In the genomic region with DNA sequence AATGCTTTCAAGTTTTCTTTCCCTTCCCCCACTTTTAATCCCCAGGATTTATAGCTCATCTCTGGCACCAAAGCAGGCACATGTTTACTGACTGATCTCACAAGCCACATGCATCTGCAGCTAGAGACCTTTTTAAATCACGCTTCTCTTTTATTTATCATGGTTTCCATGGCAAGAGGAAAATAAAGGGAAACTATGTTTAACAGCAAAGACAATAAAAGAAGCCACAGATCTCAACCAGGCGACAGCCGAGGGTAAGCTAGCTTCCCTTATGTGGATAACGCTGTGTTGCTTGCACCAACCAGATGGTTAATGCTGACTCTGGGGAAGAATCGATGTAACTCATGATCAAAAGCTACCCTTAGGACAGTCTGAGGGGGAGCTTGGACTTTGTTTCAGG, we compare ENCODE assay signal across 14 mouse cellular contexts.
DNase-seq lines count a peak whose midpoint lies in the region; ATAC-seq and TF ChIP-seq lines count a peak whose summit lies in the region.
"Had no signal": no experiment of that assay in that cellular context is flagged by ENCODE, and none has a peak within 500 bp of the region (broad histone marks: within the 10 kb centered on the region; RNA-seq: fewer than 3 reads in every experiment).

No protein-coding gene starts in this region.

- no peaks in the 10 kb centered on the region for H3K4me1 ChIP-seq in embryonic facial prominence, embryonic 14.5 days (ENCODE audit: control insufficient read depth, insufficient read depth, low read length)
- no peaks in the 10 kb centered on the region for H3K4me1 ChIP-seq in embryonic facial prominence, embryonic 10.5 days
- no peaks in the 10 kb centered on the region for H3K4me1 ChIP-seq in stomach, embryonic 16.5 days (ENCODE audit: control insufficient read depth, insufficient read depth, low read length)
- no peaks in the 10 kb centered on the region for H3K4me1 ChIP-seq in stomach, postnatal 0 days (replicated peaks; ENCODE audit: control insufficient read depth, insufficient read depth)
- peaks cover 11% of the 10 kb centered on the region for H3K4me1 ChIP-seq in hindbrain, embryonic 10.5 days (replicated peaks)

- H3K27ac ChIP-seq in embryonic facial prominence, embryonic 14.5 days (replicated peaks; ENCODE audit: low read depth, low read length): no peak overlapping the region
- no peak overlapping the region for H3K27ac ChIP-seq in embryonic facial prominence, embryonic 10.5 days (replicated peaks)
- no peak overlapping the region; the same call in 1 of the 2 replicates for H3K27ac ChIP-seq in stomach, embryonic 16.5 days (ENCODE audit: low read length)
- no peak overlapping the region for H3K27ac ChIP-seq in stomach, postnatal 0 days (replicated peaks)
- no peak overlapping the region for H3K27ac ChIP-seq in gastrocnemius, adult 2 months
- H3K27ac ChIP-seq in hindbrain, embryonic 10.5 days: no peak overlapping the region
- H3K27ac ChIP-seq: forebrain, embryonic 10.5 days; liver, embryonic 14.5 days had no signal

- H3K27me3 ChIP-seq in embryonic facial prominence, embryonic 14.5 days (replicated peaks; ENCODE audit: control insufficient read depth, insufficient read depth, low read length): no peaks in the 10 kb centered on the region
- H3K27me3 ChIP-seq in embryonic facial prominence, embryonic 10.5 days (replicated peaks; ENCODE audit: low read depth, poor library complexity, severe bottlenecking): no peaks in the 10 kb centered on the region
- no peaks in the 10 kb centered on the region for H3K27me3 ChIP-seq in stomach, embryonic 16.5 days (ENCODE audit: control insufficient read depth, insufficient read depth, low read length)
- no peaks in the 10 kb centered on the region for H3K27me3 ChIP-seq in stomach, postnatal 0 days (ENCODE audit: control insufficient read depth, insufficient read depth, low read length)
- H3K27me3 ChIP-seq in hindbrain, embryonic 10.5 days (ENCODE audit: insufficient read depth, poor library complexity, severe bottlenecking): no peaks in the 10 kb centered on the region

- H3K36me3 ChIP-seq in embryonic facial prominence, embryonic 14.5 days (ENCODE audit: control insufficient read depth, insufficient read depth, low read length): no peaks in the 10 kb centered on the region
- no peaks in the 10 kb centered on the region for H3K36me3 ChIP-seq in embryonic facial prominence, embryonic 10.5 days (replicated peaks)
- H3K36me3 ChIP-seq in stomach, embryonic 16.5 days (ENCODE audit: control insufficient read depth, insufficient read depth, low read length): no peaks in the 10 kb centered on the region
- H3K36me3 ChIP-seq in stomach, postnatal 0 days (ENCODE audit: control insufficient read depth, insufficient read depth, low read length): no peaks in the 10 kb centered on the region
- H3K36me3 ChIP-seq in hindbrain, embryonic 10.5 days: no peaks in the 10 kb centered on the region
- H3K36me3 ChIP-seq: forebrain, embryonic 10.5 days had no signal

- 38% methylated on average over 5 of the region's 5 CpGs for WGBS in embryonic facial prominence, embryonic 14.5 days
- WGBS in embryonic facial prominence, embryonic 10.5 days: 72% methylated on average over 5 of the region's 5 CpGs
- WGBS in stomach, embryonic 16.5 days: 40% methylated on average over 5 of the region's 5 CpGs
- 24% methylated on average over 5 of the region's 5 CpGs for WGBS in stomach, postnatal 0 days
- 37% methylated on average over 5 of the region's 5 CpGs for WGBS in hindbrain, embryonic 10.5 days

- ATAC-seq in embryonic facial prominence, embryonic 14.5 days (ENCODE audit: low read depth): no peak
- 0 out of 2 replicates have a peak, but pooled peaks have one; percentile 44 for ATAC-seq in stomach, embryonic 16.5 days (ENCODE audit: insufficient read depth, low FRiP score)
- no peak; the same call in 1 of the 2 replicates for ATAC-seq in stomach, postnatal 0 days (ENCODE audit: low FRiP score, low TSS enrichment)
- peak; percentile 45; the same call in 1 of the 2 replicates for ATAC-seq in megakaryocyte, adult 5-6 weeks (ENCODE audit: poor library complexity, severe bottlenecking)
- no peak for ATAC-seq in erythroid progenitor cell, adult 5-6 weeks (replicated peaks; ENCODE audit: low FRiP score, poor library complexity, severe bottlenecking)

- peak; percentile 54 for DNase-seq in embryonic facial prominence, embryonic 14.5 days (ENCODE audit: low spot score)
- DNase-seq in embryonic facial prominence, embryonic 10.5 days (ENCODE audit: low spot score): no peak
- DNase-seq in stomach, postnatal 0 days (ENCODE audit: low spot score): no peak
- DNase-seq in gastrocnemius, adult 2 months: no peak
- DNase-seq in hindbrain, embryonic 10.5 days (ENCODE audit: low spot score): no peak
- DNase-seq: adrenal gland, postnatal 36 days; cerebellum, adult 9-11 months; heart, postnatal 36 days; thymus, postnatal 25 days had no signal

- H3K4me2 ChIP-seq in embryonic facial prominence, embryonic 14.5 days (ENCODE audit: low read depth, low read length): no peak overlapping the region
- no peak overlapping the region for H3K4me2 ChIP-seq in stomach, embryonic 16.5 days (ENCODE audit: low read depth, low read length)
- no peak overlapping the region for H3K4me2 ChIP-seq in stomach, postnatal 0 days (replicated peaks; ENCODE audit: low read depth)

- no peak overlapping the region for H3K9ac ChIP-seq in embryonic facial prominence, embryonic 14.5 days (ENCODE audit: low read depth, low read length)
- no peak overlapping the region for H3K9ac ChIP-seq in stomach, embryonic 16.5 days (ENCODE audit: low read length)
- no peak overlapping the region for H3K9ac ChIP-seq in stomach, postnatal 0 days (ENCODE audit: low read length)
- H3K9ac ChIP-seq: liver, embryonic 14.5 days had no signal

- H3K4me3 ChIP-seq in embryonic facial prominence, embryonic 14.5 days (ENCODE audit: low read depth, low read length): no peak overlapping the region
- no peak overlapping the region for H3K4me3 ChIP-seq in embryonic facial prominence, embryonic 10.5 days
- no peak overlapping the region for H3K4me3 ChIP-seq in stomach, embryonic 16.5 days (replicated peaks; ENCODE audit: low read length)
- no peak overlapping the region for H3K4me3 ChIP-seq in stomach, postnatal 0 days (ENCODE audit: low read depth, low read length)
- H3K4me3 ChIP-seq in gastrocnemius, adult 2 months: no peak overlapping the region
- H3K4me3 ChIP-seq in hindbrain, embryonic 10.5 days: no peak overlapping the region
- H3K4me3 ChIP-seq: forebrain, embryonic 10.5 days had no signal

- no peak for TF ChIP-seq CTCF in stomach, postnatal 0 days (IDR thresholded peaks at IDR 0.05; ENCODE audit: low read depth)
- TF ChIP-seq CTCF in gastrocnemius, adult 2 months (IDR thresholded peaks at IDR 0.05): no peak

- no peaks in the 10 kb centered on the region for H3K9me3 ChIP-seq in embryonic facial prominence, embryonic 14.5 days (ENCODE audit: control insufficient read depth, low read length)
- H3K9me3 ChIP-seq in embryonic facial prominence, embryonic 10.5 days: no peaks in the 10 kb centered on the region
- H3K9me3 ChIP-seq in stomach, embryonic 16.5 days (replicated peaks; ENCODE audit: control insufficient read depth, low read length): no peaks in the 10 kb centered on the region
- H3K9me3 ChIP-seq in stomach, postnatal 0 days (ENCODE audit: control insufficient read depth, low read length): no peaks in the 10 kb centered on the region
- H3K9me3 ChIP-seq in hindbrain, embryonic 10.5 days: no peaks in the 10 kb centered on the region
- H3K9me3 ChIP-seq: forebrain, embryonic 10.5 days had no signal

- TF ChIP-seq EP300 in stomach, postnatal 0 days (optimal IDR thresholded peaks at IDR 0.05): no peak

- intact Hi-C loops in gastrocnemius, adult 2 months (cut with DNase I): no loop called here

Comparison
In these comparisons a context has a peak if more than half of its experiments do, and no peak if none do; other contexts are left out.
1. ATAC-seq: peak in stomach, embryonic 16.5 days (single experiment) and megakaryocyte, adult 5-6 weeks (single experiment); none in embryonic facial prominence, embryonic 14.5 days (single experiment), stomach, postnatal 0 days (single experiment) and erythroid progenitor cell, adult 5-6 weeks (single experiment).